Mouse (Mus musculus) CH12.LX (cell line): ENCODE data around the gene Fgfr2. TPM values are rescaled to one million over a fixed set of nuclear protein-coding genes. Genes with fewer than 3 reads are reported as not detected.

Source experiments
- DNase-seq: peaks from one replicate; pipeline ENCODE4 v3.0.0-alpha.2; 2013; ENCODE audit errors: extremely low read depth
- H3K27ac ChIP-seq: 2 replicates; pipeline ENCODE4 v1.5.1; 2012; ENCODE audit warnings: low read depth, mild to moderate bottlenecking, control low read depth, moderate library complexity; ENCODE audit not compliant: insufficient read depth
- H3K27me3 ChIP-seq: replicated peaks from 2 replicates; pipeline ENCODE3; 2012; ENCODE audit warnings: inconsistent platforms
- H3K36me3 ChIP-seq, 2 experiments: replicated peaks in 1 of 2; 2 replicates each; pipeline versions ENCODE3 to v1.6.1; 2012; ENCODE audit warnings: inconsistent platforms in 1 of 2, low read length in 1 of 2, mild to moderate bottlenecking in 1 of 2, mixed read lengths in 1 of 2, moderate library complexity in 1 of 2; ENCODE audit not compliant: control insufficient read depth in 1 of 2, insufficient read depth in 1 of 2
- H3K4me1 ChIP-seq, 2 experiments: 2 replicates each; pipeline ENCODE4 v1.6.1; 2012; ENCODE audit warnings: inconsistent platforms in 1 of 2, moderate library complexity in 1 of 2; ENCODE audit not compliant: insufficient read depth in 2 of 2, control insufficient read depth in 1 of 2
- H3K4me2 ChIP-seq: 2 replicates; pipeline ENCODE4 v1.6.1; 2012; ENCODE audit warnings: low read depth, mild to moderate bottlenecking, control low read depth; ENCODE audit not compliant: poor library complexity, insufficient read depth, severe bottlenecking
- H3K4me3 ChIP-seq, 3 experiments: fragments of 150-350 bp in 1 of 3; sonication (generic) in 1 of 3; replicated peaks in 1 of 3; 2 replicates each; pipeline versions ENCODE3 to v1.5.1; 2011 to 2012; ENCODE audit warnings: low read depth in 2 of 3, low read length in 2 of 3, mild to moderate bottlenecking in 2 of 3, moderate library complexity in 2 of 3, control low read depth in 1 of 3, improper control_type of control experiment in 1 of 3, inconsistent platforms in 1 of 3, mixed read lengths in 1 of 3; ENCODE audit not compliant: poor library complexity in 1 of 3
- H3K79me2 ChIP-seq: replicated peaks from 2 replicates; pipeline ENCODE4 v1.6.1; 2012; ENCODE audit warnings: mild to moderate bottlenecking, moderate library complexity; ENCODE audit not compliant: control insufficient read depth, poor library complexity, insufficient read depth, severe bottlenecking; ENCODE audit errors: extremely low read depth
- H3K9ac ChIP-seq: 2 replicates; pipeline ENCODE4 v1.6.1; 2012; ENCODE audit warnings: low read depth, mild to moderate bottlenecking, control low read depth, moderate library complexity; ENCODE audit not compliant: insufficient read depth
- H3K9me3 ChIP-seq: replicated peaks from 2 replicates; pipeline ENCODE3; 2012; ENCODE audit warnings: low read length, inconsistent platforms, mixed read lengths
- BHLHE40 ChIP-seq: IDR thresholded peaks from 2 replicates; pipeline ENCODE4 v1.6.1; 2011; ENCODE audit warnings: mild to moderate bottlenecking, low read depth, low read length, improper control_type of control experiment
- CHD1 ChIP-seq: IDR thresholded peaks from 2 replicates; pipeline ENCODE4 v1.6.1; 2012; ENCODE audit warnings: low read depth, low read length, improper control_type of control experiment, inconsistent platforms
- CHD2 ChIP-seq: IDR thresholded peaks from 2 replicates; pipeline ENCODE4 v1.6.1; 2011; ENCODE audit warnings: low read length, improper control_type of control experiment
- CTCF ChIP-seq, 2 experiments: IDR thresholded peaks in 1 of 2; conservative IDR thresholded peaks in 1 of 2; 2 replicates each; pipeline ENCODE4 v1.5.1; 2011 to 2012; ENCODE audit warnings: low read depth in 2 of 2, low read length in 2 of 2, improper control_type of control experiment in 1 of 2, inconsistent platforms in 1 of 2, mild to moderate bottlenecking in 1 of 2, moderate library complexity in 1 of 2
- E2F4 ChIP-seq: IDR thresholded peaks from 2 replicates; pipeline ENCODE4 v1.6.1; 2011; ENCODE audit warnings: low read depth, low read length, improper control_type of control experiment; ENCODE audit not compliant: insufficient replicate concordance
- ELF1 ChIP-seq: IDR thresholded peaks from 2 replicates; pipeline ENCODE4 v1.6.1; 2014; ENCODE audit warnings: low read depth, mild to moderate bottlenecking, inconsistent platforms, low read length, improper control_type of control experiment
- EP300 ChIP-seq: IDR thresholded peaks from 2 replicates; pipeline ENCODE4 v1.6.1; 2011; ENCODE audit warnings: low read length, improper control_type of control experiment
- ETS1 ChIP-seq: conservative IDR thresholded peaks from 2 replicates; pipeline ENCODE4 v1.6.1; 2012; ENCODE audit warnings: low read depth, mild to moderate bottlenecking, inconsistent platforms, low read length, improper control_type of control experiment, moderate library complexity
- HCFC1 ChIP-seq: IDR thresholded peaks from 2 replicates; pipeline ENCODE4 v1.6.1; 2012; ENCODE audit warnings: low read depth, mild to moderate bottlenecking, inconsistent platforms, low read length, improper control_type of control experiment
- IRF4 ChIP-seq: IDR thresholded peaks from 2 replicates; pipeline ENCODE4 v1.6.1; 2014; ENCODE audit warnings: low read depth, mild to moderate bottlenecking, inconsistent platforms, low read length, improper control_type of control experiment
- JUN ChIP-seq: IDR thresholded peaks from 2 replicates; pipeline ENCODE4 v1.6.1; 2011; ENCODE audit warnings: low read depth, mild to moderate bottlenecking, low read length, improper control_type of control experiment, moderate library complexity; ENCODE audit not compliant: insufficient read depth
- JUND ChIP-seq: conservative IDR thresholded peaks from 2 replicates; pipeline ENCODE4 v1.6.1; 2011; ENCODE audit warnings: low read depth, low read length, improper control_type of control experiment
- KAT2A ChIP-seq: IDR thresholded peaks from 2 replicates; pipeline ENCODE4 v1.6.1; 2012; ENCODE audit warnings: low read length, improper control_type of control experiment, inconsistent platforms; ENCODE audit not compliant: insufficient replicate concordance
- MAFK ChIP-seq: IDR thresholded peaks from 2 replicates; pipeline ENCODE4 v1.6.1; 2011; ENCODE audit warnings: low read length, improper control_type of control experiment; ENCODE audit not compliant: insufficient replicate concordance
- MAX ChIP-seq: IDR thresholded peaks from 2 replicates; pipeline ENCODE4 v1.6.1; 2011; ENCODE audit warnings: low read length, improper control_type of control experiment
- MAZ ChIP-seq: IDR thresholded peaks from 2 replicates; pipeline ENCODE4 v1.6.1; 2012; ENCODE audit warnings: low read depth, mild to moderate bottlenecking, inconsistent platforms, low read length, improper control_type of control experiment, moderate library complexity
- MXI1 ChIP-seq: IDR thresholded peaks from 2 replicates; pipeline ENCODE4 v1.6.1; 2011; ENCODE audit warnings: mild to moderate bottlenecking, low read depth, low read length, improper control_type of control experiment
- MYC ChIP-seq: IDR thresholded peaks from 2 replicates; pipeline ENCODE4 v1.6.1; 2011; ENCODE audit warnings: low read depth, mild to moderate bottlenecking, improper control_type of control experiment, low read length
- NELFE ChIP-seq: IDR thresholded peaks from 2 replicates; pipeline ENCODE4 v1.6.1; 2011; ENCODE audit warnings: low read depth, low read length, improper control_type of control experiment
- NRF1 ChIP-seq: IDR thresholded peaks from 2 replicates; pipeline ENCODE4 v1.6.1; 2014; ENCODE audit warnings: low read depth, mild to moderate bottlenecking, inconsistent platforms, low read length, improper control_type of control experiment, moderate library complexity
- PAX5 ChIP-seq: IDR thresholded peaks from 2 replicates; pipeline ENCODE4 v1.6.1; 2012; ENCODE audit warnings: low read length, inconsistent platforms, mixed read lengths
- POLR2A ChIP-seq: IDR thresholded peaks from 2 replicates; pipeline ENCODE4 v1.6.1; 2011; ENCODE audit warnings: low read depth, mild to moderate bottlenecking, improper control_type of control experiment, low read length
- POLR2AphosphoS2 ChIP-seq: IDR thresholded peaks from 2 replicates; pipeline ENCODE4 v1.6.1; 2011; ENCODE audit warnings: low read depth, low read length, improper control_type of control experiment
- RAD21 ChIP-seq: IDR thresholded peaks from 2 replicates; pipeline ENCODE4 v1.6.1; 2011; ENCODE audit warnings: low read depth, mild to moderate bottlenecking, low read length, improper control_type of control experiment, moderate library complexity
- SIN3A ChIP-seq: IDR thresholded peaks from 2 replicates; pipeline ENCODE4 v1.6.1; 2012; ENCODE audit warnings: low read length, improper control_type of control experiment, inconsistent platforms
- SMC3 ChIP-seq: IDR thresholded peaks from 2 replicates; pipeline ENCODE4 v1.6.1; 2011; ENCODE audit warnings: low read depth, low read length, improper control_type of control experiment
- TBP ChIP-seq: conservative IDR thresholded peaks from 2 replicates; pipeline ENCODE4 v1.6.1; 2011; ENCODE audit warnings: low read depth, low read length, improper control_type of control experiment
- TCF12 ChIP-seq: IDR thresholded peaks from 2 replicates; pipeline ENCODE4 v1.6.1; 2014; ENCODE audit warnings: low read depth, mild to moderate bottlenecking, inconsistent platforms, low read length, improper control_type of control experiment
- UBTF ChIP-seq: IDR thresholded peaks from 2 replicates; pipeline ENCODE4 v1.6.1; 2012; ENCODE audit warnings: low read depth, mild to moderate bottlenecking, inconsistent platforms, low read length, improper control_type of control experiment, moderate library complexity
- USF2 ChIP-seq: conservative IDR thresholded peaks from 2 replicates; pipeline ENCODE4 v1.6.1; 2011; ENCODE audit warnings: low read depth, low read length, improper control_type of control experiment
- ZC3H11A ChIP-seq: IDR thresholded peaks from 2 replicates; pipeline ENCODE4 v1.6.1; 2012; ENCODE audit warnings: low read depth, mild to moderate bottlenecking, inconsistent platforms, low read length, improper control_type of control experiment
- ZKSCAN1 ChIP-seq: IDR thresholded peaks from 2 replicates; pipeline ENCODE4 v1.6.1; 2012; ENCODE audit warnings: low read depth, inconsistent platforms, low read length, improper control_type of control experiment, borderline replicate concordance
- dilution Hi-C: fragments of 300-500 bp; cut with MboI; formaldehyde crosslinking; loops from 2 replicates; pipeline ENCODE4 v1.14.3; 2020; ENCODE audit warnings: low sequenced_read_pairs; ENCODE audit not compliant: extremely low pct_unique_long_range_greater_than_20kb, extremely low pct_ligation_motif_present
- in situ Hi-C: fragments of 300-500 bp; cut with MboI; formaldehyde crosslinking; loops from 3 replicates; pipeline ENCODE4 v1.14.3; 2019; ENCODE audit warnings: low sequenced_read_pairs, low pct_ligation_motif_present, low pct_unique_long_range_greater_than_20kb, mixed read lengths
- polyA plus RNA-seq: library from polyadenylated mRNA; unstranded; fragments of >175 nt; gene quantifications from 2 replicates; pipeline ENCODE4 v1.2.1, GENCODE M21; 2012; ENCODE audit warnings: low read depth; ENCODE audit not compliant: insufficient read length
- total RNA-seq, 2 experiments: library from RNA; depleted of rRNA; stranded (reverse); fragments of 300-350 nt in 1 of 2; fragments of >200 nt in 1 of 2; gene quantifications; 2 replicates each; pipeline ENCODE4 v1.2.3; 2012 to 2014

Fgfr2 gene
- total and polyA plus RNA-seq, 3 experiments: not detected

DNA sequence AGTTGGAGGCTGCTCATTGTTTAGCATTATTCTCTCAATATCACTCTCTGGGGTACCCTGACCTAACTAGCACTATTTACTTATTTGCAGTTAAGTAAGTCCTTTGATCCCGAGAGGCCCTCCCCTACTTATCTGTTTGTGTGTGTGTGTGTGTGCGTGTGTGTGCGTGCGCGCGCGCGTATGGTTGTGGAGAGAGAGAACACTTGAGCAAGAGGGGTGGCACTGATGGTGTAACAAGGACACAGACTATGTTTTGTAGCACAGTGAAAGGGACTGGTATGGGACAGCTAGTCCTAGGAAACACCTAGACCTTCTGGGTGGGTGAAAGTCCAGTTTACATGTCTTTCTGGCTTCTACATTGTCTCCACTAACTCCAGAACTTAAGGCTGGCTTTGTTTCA is 511.6 kb downstream of the Fgfr2 start:
- no peak overlapping the region for H3K4me3 ChIP-seq
- no peaks in the 10 kb centered on the region for H3K36me3 ChIP-seq
- no peak overlapping the region for H3K4me2 ChIP-seq
- H3K4me1 ChIP-seq: peaks cover 6 to 47% of the 10 kb centered on the region in 2 experiments; a peak in 2 of 4 replicates
- peaks cover 26% of the 10 kb centered on the region for H3K27me3 ChIP-seq
- no peak overlapping the region for H3K27ac ChIP-seq
- H3K79me2 ChIP-seq: no peaks in the 10 kb centered on the region
- no peak for DNase-seq
- dilution Hi-C loops (no loop called here), in situ Hi-C loops (no loop called here)
- H3K9me3 ChIP-seq: no peaks in the 10 kb centered on the region
- no peak overlapping the region for H3K9ac ChIP-seq
- TF ChIP-seq POLR2A: no peak

DNA sequence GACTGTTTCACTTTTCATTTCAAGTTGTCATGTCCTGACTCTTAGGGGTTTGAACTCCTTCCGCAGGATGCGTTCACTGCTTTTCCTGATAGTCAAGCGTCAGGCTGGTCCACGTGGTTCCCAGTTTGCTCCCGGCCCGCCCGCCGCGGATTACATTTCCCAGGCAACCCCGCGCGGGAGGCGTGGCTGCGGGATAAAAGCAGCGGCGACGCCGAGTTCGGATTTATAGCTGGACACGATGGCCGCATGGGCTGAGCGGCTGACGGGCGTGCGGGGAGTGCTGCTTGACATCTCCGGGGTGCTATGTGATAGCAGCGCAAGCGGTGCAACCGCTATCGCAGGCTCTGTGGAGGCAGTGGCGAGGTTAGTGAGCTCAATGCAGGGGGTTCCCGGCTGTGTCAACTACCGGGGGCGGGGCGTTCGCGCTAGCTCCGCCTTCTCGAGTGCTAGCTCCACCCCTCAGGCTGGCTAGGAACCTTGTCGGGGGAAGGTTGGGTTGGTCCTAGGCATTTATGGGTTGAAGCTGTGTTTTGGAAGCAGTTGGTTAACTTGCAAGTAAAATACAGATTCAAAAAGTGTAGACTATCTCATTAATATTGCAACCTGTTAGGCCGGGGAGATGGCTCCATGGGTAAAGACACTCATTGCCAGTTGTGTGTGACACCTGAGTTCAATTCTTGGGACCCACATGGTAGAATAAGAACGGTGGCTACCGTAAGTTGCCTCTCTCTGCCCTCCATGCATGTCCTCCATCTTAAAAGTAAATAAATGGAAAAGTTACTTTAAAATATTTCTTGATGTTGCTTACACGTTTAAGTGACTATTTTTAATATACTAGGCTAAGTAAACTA is 512.5 kb downstream of the Fgfr2 start, which contains the start of gene Lhpp:
TSS of gene Lhpp (plus strand) at position 171 of the 851 bp plus-strand sequence.
- peak; percentile 78 for DNase-seq
- no peak within 1 kb of the TSS for H3K27ac ChIP-seq
- H3K79me2 ChIP-seq: no peaks in the 10 kb centered on the region
- in situ Hi-C loops (no loop called here), dilution Hi-C loops (no loop called here)
- H3K9ac ChIP-seq: peak within 1 kb of the TSS; percentile 0
- peaks cover 6 to 43% of the 10 kb centered on the region in 2 experiments; a peak in 2 of 4 replicates for H3K4me1 ChIP-seq
- peak within 1 kb of the TSS; percentile 55 to 66 (median 63) for H3K4me3 ChIP-seq
- no peaks in the 10 kb centered on the region for H3K9me3 ChIP-seq
- no peaks in the 10 kb centered on the region for H3K36me3 ChIP-seq
- H3K4me2 ChIP-seq: peak within 1 kb of the TSS; percentile 1
- peaks cover 35% of the 10 kb centered on the region for H3K27me3 ChIP-seq
- TF ChIP-seq KAT2A (no peak), IRF4 (peak; percentile 42; the same call in 1 of the 2 replicates), ZC3H11A (no peak), ETS1 (peak; percentile 35; the same call in 1 of the 2 replicates), NRF1 (0 out of 2 replicates have a peak, but pooled peaks have one; percentile 13), JUND (no peak), POLR2A (peak; percentile 69), TBP (0 out of 2 replicates have a peak, but pooled peaks have one; percentile 43), CHD1 (no peak), CTCF (conservative IDR thresholded peaks at IDR 0.05 in 1 of 2, IDR thresholded peaks at IDR 0.05 in 1 of 2; ENCODE audit: low read depth in 2 of 2, low read length in 2 of 2) (no peak), MAZ (no peak), NELFE (peak; percentile 67), MAFK (no peak), SIN3A (peak; percentile 28; the same call in 1 of the 2 replicates), POLR2AphosphoS2 (no peak), MAX (peak; percentile 97), MXI1 (peak; percentile 96), MYC (peak; percentile 84), TCF12 (peak; percentile 42; the same call in 1 of the 2 replicates), UBTF (no peak), E2F4 (no peak), PAX5 (no peak), HCFC1 (peak; percentile 50), JUN (no peak), ELF1 (peak; percentile 50), SMC3 (no peak), EP300 (no peak), RAD21 (no peak), CHD2 (no peak), ZKSCAN1 (no peak), BHLHE40 (no peak; the same call in 1 of the 2 replicates), USF2 (0 out of 2 replicates have a peak, but pooled peaks have one; percentile 18)
